Mouse (Mus musculus): ENCODE results near the gene Sec24c.
"Not testable (repeated sequence)": the region's sequence is repeated elsewhere in the genome, so short reads cannot be mapped to it uniquely, and the experiment has no call there.

Gene Sec24c

GRCm38 (mm10) chr14:20695761-20696520 lies 21.8 kb downstream of the Sec24c start:
- intact Hi-C loops (cut with DNase I), result no loop called here

DNA sequence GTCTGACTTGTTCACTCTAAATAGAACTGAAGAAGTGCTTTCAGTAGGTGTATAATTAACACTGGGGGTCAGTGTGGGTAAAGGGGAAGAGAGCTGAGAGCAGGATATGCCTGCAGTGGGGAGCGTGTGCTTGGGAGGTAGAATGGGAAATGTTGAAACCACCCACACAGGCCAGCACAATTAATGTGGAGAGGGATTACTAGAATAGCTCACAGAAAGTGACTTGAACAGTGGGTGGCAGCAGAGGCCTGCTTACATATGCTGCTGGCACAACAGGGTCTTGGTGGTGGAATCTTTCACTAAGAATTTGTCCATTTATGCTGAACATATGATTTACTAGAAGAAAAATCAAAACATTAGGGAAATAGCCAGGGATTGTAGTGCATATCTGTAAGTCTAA lies 22.9 kb downstream of the Sec24c start:
- intact Hi-C loops (cut with DNase I), result no loop called here

GRCm38 (mm10) chr14:20698515-20698914 lies 24.4 kb downstream of the Sec24c start:
- intact Hi-C loops (cut with DNase I), result no loop called here

GRCm38 (mm10) chr14:20700362-20700761 lies 26.3 kb downstream of the Sec24c start:
- intact Hi-C loops (cut with DNase I), result no loop called here

DNA sequence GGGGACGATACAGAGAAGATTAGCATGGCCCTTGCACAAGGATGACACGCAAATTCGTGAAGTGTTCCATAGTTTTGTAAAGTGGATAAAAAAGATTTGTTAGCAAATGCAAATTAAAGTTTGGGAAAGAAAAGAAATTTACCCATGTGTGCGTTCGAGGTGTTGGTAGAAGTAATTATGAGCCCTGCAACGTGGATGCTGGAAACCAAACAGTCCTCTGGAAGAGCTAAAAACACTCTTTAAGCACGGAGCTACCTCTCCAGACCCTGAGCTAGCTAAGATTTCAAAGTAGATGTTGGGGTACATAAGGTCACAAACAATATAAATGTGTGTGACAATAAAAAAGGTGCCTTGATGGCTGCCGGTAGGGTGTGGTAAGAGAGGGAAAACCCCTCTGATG lies 27.4 kb downstream of the Sec24c start:
- intact Hi-C loops (cut with DNase I), result no loop called here

GRCm38 (mm10) chr14:20702096-20702740 lies 28.1 kb downstream of the Sec24c start:
- intact Hi-C loops (cut with DNase I), result no loop called here

- intact Hi-C loops (cut with DNase I), result no loop called here
Observed at GRCm38 (mm10) chr14:20702741-20703381, 28.8 kb downstream of the Sec24c start, which contains the start of gene Chchd1. TSS of gene Chchd1 (plus strand) at chr14:20703006.

DNA sequence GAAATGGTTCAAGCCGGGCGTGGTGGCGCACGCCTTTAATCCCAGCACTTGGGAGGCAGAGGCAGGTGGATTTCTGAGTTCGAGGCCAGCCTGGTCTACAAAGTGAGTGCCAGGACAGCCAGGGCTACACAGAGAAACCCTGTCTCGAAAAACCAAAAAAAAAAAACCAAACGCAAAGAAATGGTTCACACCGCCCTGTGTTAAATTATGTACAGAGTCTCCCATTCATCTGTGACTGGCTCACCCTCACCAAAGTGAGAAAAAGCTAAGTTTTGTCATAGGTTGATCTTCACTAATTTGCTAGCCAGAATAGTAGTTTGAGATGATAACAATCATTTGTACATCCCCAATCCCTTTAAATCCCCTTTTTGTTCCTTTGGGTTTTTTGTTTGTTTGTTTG lies 29.4 kb downstream of the Sec24c start:
- intact Hi-C loops (cut with DNase I), result not testable (repeated sequence)

- intact Hi-C loops (cut with DNase I), result no loop called here
Observed at GRCm38 (mm10) chr14:20707201-20708190, 33.4 kb downstream of the Sec24c start, which contains the start of gene Zswim8. TSS of gene Zswim8 (plus strand) at chr14:20707552.

DNA sequence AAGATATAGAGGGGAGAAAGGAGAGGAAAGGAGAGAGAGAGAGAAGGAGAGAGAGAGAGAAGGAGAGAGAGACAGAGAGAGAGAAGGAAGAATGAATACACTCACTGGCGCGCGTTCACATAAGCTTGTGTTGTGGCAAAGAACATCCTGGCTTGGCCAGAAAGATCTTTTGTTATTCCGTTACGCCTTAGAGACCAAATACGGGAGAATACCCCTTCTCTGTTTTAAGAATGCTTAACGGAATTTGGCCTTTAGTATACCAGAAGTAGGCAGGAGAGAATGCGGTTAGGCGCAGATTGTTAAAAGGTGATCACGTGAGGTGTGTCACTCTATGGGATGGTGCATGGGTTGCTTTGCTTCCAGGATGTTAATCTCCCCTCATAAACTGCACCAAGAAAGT lies 34.1 kb downstream of the Sec24c start:
- intact Hi-C loops (cut with DNase I), result no loop called here

DNA sequence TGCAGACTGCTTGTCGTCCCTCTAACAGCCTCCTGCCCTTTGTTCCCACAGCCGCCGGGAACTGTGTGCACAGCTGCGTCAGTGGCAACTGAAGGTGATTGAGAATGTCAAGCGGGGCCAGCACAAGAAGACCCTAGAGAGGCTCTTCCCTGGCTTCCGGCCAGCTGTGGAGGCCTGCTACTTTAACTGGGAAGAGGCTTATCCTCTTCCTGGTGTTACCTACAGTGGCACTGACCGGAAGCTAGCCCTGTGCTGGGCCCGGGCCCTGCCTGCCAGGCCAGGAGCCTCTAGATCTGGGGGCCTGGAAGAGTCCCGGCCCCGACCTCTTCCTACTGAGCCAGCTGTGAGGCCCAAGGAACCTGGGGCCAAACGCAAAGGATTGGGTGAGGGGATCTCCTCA lies 39.7 kb downstream of the Sec24c start:
- intact Hi-C loops (cut with DNase I), result no loop called here

DNA sequence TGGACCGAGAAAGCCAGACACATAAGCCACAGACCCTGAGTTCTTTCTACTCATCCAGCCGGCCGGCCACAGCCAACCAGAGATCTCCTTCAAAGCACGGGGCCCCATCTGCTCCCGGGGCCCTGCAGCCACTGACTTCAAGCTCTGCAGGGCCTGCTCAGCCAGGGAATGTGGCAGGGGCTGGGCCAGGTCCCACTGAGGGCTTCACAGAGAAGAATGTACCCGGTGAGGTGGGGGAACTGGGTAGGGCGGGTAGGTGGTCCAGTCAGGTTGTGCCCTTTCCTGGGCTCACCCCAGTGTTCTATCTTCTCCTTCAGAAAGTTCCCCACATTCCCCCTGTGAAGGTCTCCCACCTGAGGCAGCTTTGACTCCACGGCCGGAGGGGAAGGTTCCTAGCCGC lies 44.3 kb downstream of the Sec24c start:
- intact Hi-C loops (cut with DNase I), result no loop called here

DNA sequence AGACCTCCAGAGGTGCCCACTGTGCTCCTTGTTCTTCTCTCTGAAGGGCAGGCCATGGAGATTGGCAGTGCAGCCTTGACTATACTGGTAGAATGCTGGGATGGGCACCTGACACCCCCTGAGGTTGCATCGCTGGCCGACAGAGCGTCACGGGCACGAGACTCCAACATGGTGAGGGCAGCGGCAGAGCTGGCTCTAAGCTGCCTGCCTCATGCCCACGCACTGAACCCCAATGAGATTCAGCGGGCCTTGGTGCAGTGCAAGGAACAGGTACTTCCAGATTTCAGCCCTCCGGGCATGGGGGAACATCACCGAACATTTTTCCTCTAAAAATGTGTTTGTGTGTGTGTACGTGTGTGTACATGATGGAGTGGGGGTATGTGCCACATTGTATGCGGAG lies 45.7 kb downstream of the Sec24c start:
- intact Hi-C loops (cut with DNase I), result no loop called here

DNA sequence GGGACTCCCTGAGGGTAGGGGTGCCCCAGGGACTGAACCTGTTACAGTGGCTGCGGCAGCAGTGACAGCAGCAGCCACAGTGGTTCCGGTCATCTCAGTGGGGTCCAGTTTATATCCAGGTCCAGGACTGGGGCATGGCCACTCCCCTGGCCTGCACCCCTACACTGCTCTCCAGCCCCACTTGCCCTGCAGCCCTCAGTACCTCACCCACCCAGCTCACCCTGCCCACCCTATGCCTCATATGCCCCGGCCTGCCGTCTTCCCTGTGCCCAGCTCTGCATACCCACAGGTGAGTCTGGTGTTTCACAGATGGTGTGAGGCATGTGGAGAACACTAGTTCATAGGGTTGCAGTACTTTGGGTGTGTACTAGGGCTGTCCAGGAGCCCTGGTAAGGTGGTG lies 47.3 kb downstream of the Sec24c start:
- intact Hi-C loops (cut with DNase I), result no loop called here

DNA sequence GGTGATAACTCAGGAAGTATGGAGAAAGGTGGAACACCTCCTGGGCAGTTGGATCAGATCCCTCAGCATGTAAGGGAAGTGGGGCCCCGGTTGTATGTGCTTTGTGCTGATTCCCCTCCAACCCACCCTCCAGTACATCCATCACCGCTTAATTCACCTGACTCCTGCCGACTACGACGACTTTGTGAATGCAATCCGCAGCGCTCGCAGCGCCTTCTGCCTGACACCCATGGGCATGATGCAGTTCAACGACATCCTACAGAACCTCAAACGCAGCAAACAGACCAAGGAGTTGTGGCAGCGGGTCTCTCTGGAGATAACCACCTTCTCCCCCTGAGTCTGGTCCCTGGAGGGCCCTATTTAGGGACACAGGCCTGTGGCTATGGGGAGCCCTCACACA lies 48.9 kb downstream of the Sec24c start:
- intact Hi-C loops (cut with DNase I), result no loop called here

DNA sequence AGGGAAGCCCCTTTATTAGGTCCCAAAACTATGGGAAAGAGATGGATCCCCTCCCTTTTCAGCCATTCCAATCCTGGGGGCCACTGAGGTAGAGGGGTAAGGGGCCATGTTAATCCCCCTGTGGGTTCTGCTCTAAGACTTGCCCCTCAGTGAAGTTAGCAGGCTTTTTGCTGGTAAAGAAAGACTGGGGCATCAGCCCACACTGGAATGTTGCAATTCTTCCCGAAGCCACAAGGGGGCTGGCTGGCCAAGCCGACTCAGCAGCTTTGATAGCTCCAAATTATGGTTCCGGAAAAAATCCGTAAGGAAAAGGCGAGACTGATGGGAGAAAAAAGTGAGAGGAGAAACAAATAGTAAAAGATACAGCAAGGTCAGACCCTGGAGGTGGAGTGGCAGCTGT lies 49.9 kb downstream of the Sec24c start:
- intact Hi-C loops (cut with DNase I), result no loop called here

- intact Hi-C loops (cut with DNase I), result no loop called here
Observed at GRCm38 (mm10) chr14:20725660-20726339, 51.7 kb downstream of the Sec24c start.

GRCm38 (mm10) chr14:20729871-20730270 lies 55.8 kb downstream of the Sec24c start:
- intact Hi-C loops (cut with DNase I), result no loop called here

DNA sequence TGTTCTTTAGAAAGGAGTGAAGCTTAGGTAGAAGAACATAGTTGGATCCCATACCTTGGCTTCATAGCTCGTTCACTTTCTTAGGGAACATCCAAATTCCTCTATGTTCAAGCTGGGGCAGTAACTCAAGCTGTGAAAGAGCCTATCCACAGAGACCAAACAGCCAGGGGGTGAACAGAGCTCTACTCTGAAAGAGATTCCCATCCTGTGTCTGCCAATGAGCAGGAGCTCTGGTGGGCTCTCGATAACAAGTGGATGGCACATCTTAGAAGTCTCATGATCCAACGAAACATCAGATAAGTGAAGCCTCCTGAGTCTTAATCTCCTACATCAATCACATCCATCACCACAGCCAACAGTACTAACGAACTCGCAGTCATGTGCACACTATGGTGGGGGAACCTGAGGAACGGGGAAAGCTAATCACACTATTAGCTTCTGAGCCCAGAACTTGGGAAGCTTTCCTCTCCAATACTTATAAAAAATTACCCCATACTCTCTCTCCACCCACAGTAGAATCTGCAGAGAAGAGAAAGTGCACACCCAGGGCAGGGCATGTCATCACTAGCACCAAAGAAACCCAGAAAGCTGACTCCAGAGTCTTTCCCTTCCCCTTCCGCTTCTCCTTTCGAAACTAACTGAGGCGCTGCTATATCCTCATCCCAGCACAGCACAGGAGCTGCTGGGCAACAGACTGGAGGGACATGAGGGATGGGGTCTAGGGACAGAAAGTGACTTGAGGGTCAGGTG lies 56.9 kb downstream of the Sec24c start:
- intact Hi-C loops (cut with DNase I), result no loop called here
